Mouse (Mus musculus): ENCODE measurements at regions not wholly inside any gene's neighbourhood (a gene's known extent, or its start where the extent isn't known, plus 50 kb on each side); places are given as distances from the start of the nearest gene placed in this dataset.

GRCm38 (mm10) chr10:126628057-126628456, 273.1 kb downstream of the Atp23 start:
- H3K9me3 ChIP-seq (ENCODE audit: control insufficient read depth, low read length), result peaks cover 12% of the 10 kb centered on the region
- no peaks in the 10 kb centered on the region for H3K36me3 ChIP-seq (ENCODE audit: control insufficient read depth)
- no peaks in the 10 kb centered on the region for H3K4me1 ChIP-seq (ENCODE audit: control insufficient read depth)
- no peak overlapping the region for H3K4me3 ChIP-seq (replicated peaks)
- TF ChIP-seq GATA1 (IDR thresholded peaks at IDR 0.05; ENCODE audit: low read length), result no peak
- no peak for TF ChIP-seq TAL1 (IDR thresholded peaks at IDR 0.05; ENCODE audit: low read length)
- no peaks in the 10 kb centered on the region for H3K27me3 ChIP-seq (ENCODE audit: control insufficient read depth)

- Histone ChIP-seq H3K9me3 (ENCODE audit: control insufficient read depth, low read length) (peaks cover 27% of the 10 kb centered on the region), H3K27me3 (ENCODE audit: control insufficient read depth) (no peaks in the 10 kb centered on the region), H3K4me3 (replicated peaks) (no peak overlapping the region), H3K36me3 (ENCODE audit: control insufficient read depth) (no peaks in the 10 kb centered on the region), H3K4me1 (ENCODE audit: control insufficient read depth) (no peaks in the 10 kb centered on the region)
- TF ChIP-seq GATA1 (IDR thresholded peaks at IDR 0.05; ENCODE audit: low read length) (no peak), TAL1 (IDR thresholded peaks at IDR 0.05; ENCODE audit: low read length) (no peak)
Measured at GRCm38 (mm10) chr10:126625466-126625865, 275.7 kb downstream of the Atp23 start.

- TF ChIP-seq GATA1 (IDR thresholded peaks at IDR 0.05; ENCODE audit: low read length) (no peak), TAL1 (IDR thresholded peaks at IDR 0.05; ENCODE audit: low read length) (no peak)
- Histone ChIP-seq H3K36me3 (ENCODE audit: control insufficient read depth) (no peaks in the 10 kb centered on the region), H3K9me3 (ENCODE audit: control insufficient read depth, low read length) (peaks cover 36% of the 10 kb centered on the region), H3K4me3 (replicated peaks) (no peak overlapping the region), H3K27me3 (ENCODE audit: control insufficient read depth) (no peaks in the 10 kb centered on the region), H3K4me1 (ENCODE audit: control insufficient read depth) (no peaks in the 10 kb centered on the region)
Measured at GRCm38 (mm10) chr10:126620802-126621201, 280.4 kb downstream of the Atp23 start.

GRCm38 (mm10) chr10:126619970-126620369, 281.2 kb downstream of the Atp23 start:
- Histone ChIP-seq H3K4me3 (replicated peaks) (no peak overlapping the region), H3K36me3 (ENCODE audit: control insufficient read depth) (no peaks in the 10 kb centered on the region), H3K9me3 (ENCODE audit: control insufficient read depth, low read length) (peaks cover 39% of the 10 kb centered on the region), H3K27me3 (ENCODE audit: control insufficient read depth) (no peaks in the 10 kb centered on the region), H3K4me1 (ENCODE audit: control insufficient read depth) (no peaks in the 10 kb centered on the region)
- no peak for TF ChIP-seq TAL1 (IDR thresholded peaks at IDR 0.05; ENCODE audit: low read length)

- H3K36me3 ChIP-seq (ENCODE audit: control insufficient read depth), result no peaks in the 10 kb centered on the region
- no peak overlapping the region for H3K4me3 ChIP-seq (replicated peaks)
- no peaks in the 10 kb centered on the region for H3K27me3 ChIP-seq (ENCODE audit: control insufficient read depth)
- peaks cover 38% of the 10 kb centered on the region for H3K9me3 ChIP-seq (ENCODE audit: control insufficient read depth, low read length)
- no peak for TF ChIP-seq TAL1 (IDR thresholded peaks at IDR 0.05; ENCODE audit: low read length)
- TF ChIP-seq GATA1 (IDR thresholded peaks at IDR 0.05; ENCODE audit: low read length), result no peak
- no peaks in the 10 kb centered on the region for H3K4me1 ChIP-seq (ENCODE audit: control insufficient read depth)
Measured at GRCm38 (mm10) chr10:126612226-126612625, 288.9 kb downstream of the Atp23 start.

- H3K4me3 ChIP-seq (replicated peaks), result no peak overlapping the region
- peaks cover 38% of the 10 kb centered on the region for H3K9me3 ChIP-seq (ENCODE audit: control insufficient read depth, low read length)
- no peaks in the 10 kb centered on the region for H3K4me1 ChIP-seq (ENCODE audit: control insufficient read depth)
- H3K36me3 ChIP-seq (ENCODE audit: control insufficient read depth), result no peaks in the 10 kb centered on the region
- H3K27me3 ChIP-seq (ENCODE audit: control insufficient read depth), result no peaks in the 10 kb centered on the region
- no peak for TF ChIP-seq TAL1 (IDR thresholded peaks at IDR 0.05; ENCODE audit: low read length)
Measured at GRCm38 (mm10) chr10:126610506-126610905, 290.6 kb downstream of the Atp23 start.

- Histone ChIP-seq H3K4me3 (replicated peaks) (no peak overlapping the region), H3K36me3 (ENCODE audit: control insufficient read depth) (no peaks in the 10 kb centered on the region), H3K27me3 (ENCODE audit: control insufficient read depth) (no peaks in the 10 kb centered on the region), H3K9me3 (ENCODE audit: control insufficient read depth, low read length) (peaks cover 43% of the 10 kb centered on the region), H3K4me1 (ENCODE audit: control insufficient read depth) (no peaks in the 10 kb centered on the region)
- TF ChIP-seq GATA1 (IDR thresholded peaks at IDR 0.05; ENCODE audit: low read length), result no peak
Measured at GRCm38 (mm10) chr10:126599686-126600085, 301.5 kb downstream of the Atp23 start.

- Histone ChIP-seq H3K4me1 (ENCODE audit: control insufficient read depth) (no peaks in the 10 kb centered on the region), H3K36me3 (ENCODE audit: control insufficient read depth) (no peaks in the 10 kb centered on the region), H3K27me3 (ENCODE audit: control insufficient read depth) (no peaks in the 10 kb centered on the region), H3K4me3 (replicated peaks) (no peak overlapping the region), H3K9me3 (ENCODE audit: control insufficient read depth, low read length) (peaks cover 30% of the 10 kb centered on the region)
- TF ChIP-seq TAL1 (IDR thresholded peaks at IDR 0.05; ENCODE audit: low read length) (no peak), GATA1 (IDR thresholded peaks at IDR 0.05; ENCODE audit: low read length) (no peak)
Measured at GRCm38 (mm10) chr10:126568155-126568554, 333.0 kb downstream of the Atp23 start.

GRCm38 (mm10) chr10:126565326-126565725, 335.8 kb downstream of the Atp23 start:
- no peaks in the 10 kb centered on the region for H3K27me3 ChIP-seq (ENCODE audit: control insufficient read depth)
- TF ChIP-seq TAL1 (IDR thresholded peaks at IDR 0.05; ENCODE audit: low read length), result no peak
- TF ChIP-seq GATA1 (IDR thresholded peaks at IDR 0.05; ENCODE audit: low read length), result no peak
- no peaks in the 10 kb centered on the region for H3K4me1 ChIP-seq (ENCODE audit: control insufficient read depth)
- no peaks in the 10 kb centered on the region for H3K36me3 ChIP-seq (ENCODE audit: control insufficient read depth)
- peaks cover 20% of the 10 kb centered on the region for H3K9me3 ChIP-seq (ENCODE audit: control insufficient read depth, low read length)
- H3K4me3 ChIP-seq (replicated peaks), result no peak overlapping the region

- no peaks in the 10 kb centered on the region for H3K27me3 ChIP-seq (ENCODE audit: control insufficient read depth)
- no peaks in the 10 kb centered on the region for H3K4me1 ChIP-seq (ENCODE audit: control insufficient read depth)
- no peaks in the 10 kb centered on the region for H3K36me3 ChIP-seq (ENCODE audit: control insufficient read depth)
- TF ChIP-seq TAL1 (IDR thresholded peaks at IDR 0.05; ENCODE audit: low read length) (no peak), GATA1 (IDR thresholded peaks at IDR 0.05; ENCODE audit: low read length) (no peak)
- no peak overlapping the region for H3K4me3 ChIP-seq (replicated peaks)
- H3K9me3 ChIP-seq (ENCODE audit: control insufficient read depth, low read length), result peaks cover 37% of the 10 kb centered on the region
Measured at GRCm38 (mm10) chr10:126555080-126555479, 346.1 kb downstream of the Atp23 start.

Measured in erythroblast, embryonic 14.5 days (primary cell).